Mouse (Mus musculus): Measurements from ENCODE around the gene Sbsn.

Gene Sbsn

GRCm38 (mm10) chr7:30757001-30757400 is 5.7 kb downstream of the Sbsn start:
- in situ Hi-C loops (cut with MboI), result no loop called here

- in situ Hi-C loops (cut with MboI), result no loop called here
Measured at GRCm38 (mm10) chr7:30758853-30759252, 7.6 kb downstream of the Sbsn start.

DNA sequence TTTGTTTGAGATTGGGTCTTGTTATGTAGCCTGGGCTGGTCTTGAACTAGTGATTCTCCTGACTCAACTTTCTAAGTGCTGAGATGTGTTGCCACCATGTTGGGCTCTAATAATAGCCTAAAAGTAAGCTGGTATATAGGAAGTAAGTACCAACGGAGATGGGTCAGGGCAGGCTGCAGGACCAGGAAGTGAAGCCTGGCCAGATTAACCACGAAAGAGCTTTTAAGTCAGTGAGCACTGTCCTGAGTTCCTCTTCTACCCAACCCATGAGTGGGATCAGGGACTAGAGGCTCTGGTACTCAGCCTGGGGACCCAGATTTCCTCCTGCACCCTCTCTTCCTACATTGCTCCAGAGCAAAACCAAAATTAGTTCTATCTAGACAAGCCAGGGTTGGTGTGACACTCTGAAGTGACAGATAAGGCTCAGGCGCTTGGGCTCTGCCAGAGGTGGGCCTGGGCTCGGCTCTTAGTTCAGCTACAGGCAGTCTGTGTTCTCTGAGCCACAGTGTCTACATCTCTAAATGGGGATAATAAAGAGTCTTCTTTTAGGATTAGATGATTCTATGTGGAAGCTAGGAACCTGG is 10.6 kb downstream of the Sbsn start:
- in situ Hi-C loops (cut with MboI), result no loop called here

DNA sequence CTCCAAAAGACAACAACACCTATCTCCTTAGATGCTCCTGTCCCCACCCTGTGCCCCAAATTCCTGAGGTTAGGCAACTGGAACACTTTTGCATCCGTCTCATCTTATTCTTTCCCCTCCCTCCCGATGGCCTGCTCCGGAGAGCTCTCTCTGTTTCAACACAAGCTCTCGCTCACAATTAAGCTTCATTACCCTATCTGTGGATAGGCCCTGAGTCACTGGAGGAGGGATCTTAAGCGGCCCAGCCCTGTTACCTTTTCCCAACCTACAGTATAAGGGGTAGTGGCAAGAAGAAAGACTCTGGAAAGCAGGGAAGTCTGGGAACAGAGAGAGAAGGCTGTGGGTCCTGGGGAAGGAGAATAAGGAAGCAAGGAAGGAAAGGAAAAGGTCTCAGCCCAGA is 12.2 kb downstream of the Sbsn start, which contains the start of gene Dmkn:
Gene Dmkn, plus strand, starts transcription at position 301 of the 400 bp plus-strand sequence.
- in situ Hi-C loops (cut with MboI), result no loop called here

DNA sequence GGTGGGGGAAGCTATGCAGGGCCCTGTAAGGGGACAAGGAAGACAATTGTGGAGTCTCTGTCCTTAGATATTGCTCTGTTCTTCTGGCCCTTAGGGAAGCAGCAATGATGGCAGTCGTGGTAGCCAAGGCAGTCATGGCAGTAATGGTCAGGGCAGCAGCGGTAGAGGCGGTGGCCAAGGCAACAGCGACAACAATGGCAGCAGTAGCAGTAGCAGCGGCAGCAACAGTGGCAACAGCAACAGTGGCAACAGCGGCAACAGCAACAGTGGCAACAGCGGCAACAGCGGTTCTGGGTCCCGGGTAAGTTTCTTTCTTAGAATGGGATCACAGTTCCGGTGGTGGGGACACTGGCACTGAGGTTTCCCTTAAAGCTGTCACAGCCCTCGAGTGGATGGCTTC is 13.9 kb downstream of the Sbsn start:
- in situ Hi-C loops (cut with MboI), result no loop called here

GRCm38 (mm10) chr7:30766408-30766807 is 15.1 kb downstream of the Sbsn start:
- in situ Hi-C loops (cut with MboI), result no loop called here

DNA sequence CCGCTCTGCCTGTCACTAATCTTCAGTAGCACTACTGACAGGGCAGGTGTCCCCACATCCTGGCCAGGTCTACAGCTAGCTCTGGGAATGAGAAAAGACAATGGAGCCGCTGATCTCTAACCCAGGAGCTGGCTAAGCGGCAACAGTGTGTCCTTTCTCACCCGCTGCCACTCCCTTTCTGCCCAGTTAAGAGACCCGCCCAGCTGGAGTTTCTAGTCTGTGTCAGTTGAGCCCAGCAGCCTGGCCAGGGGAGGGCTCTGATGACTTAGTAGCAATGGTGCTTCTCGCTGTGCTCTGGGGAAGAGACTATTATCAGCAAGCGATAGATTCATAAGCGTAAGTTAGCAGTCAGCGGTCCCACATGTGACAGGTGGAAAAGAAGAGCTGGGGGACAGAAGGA is 18.0 kb downstream of the Sbsn start:
- in situ Hi-C loops (cut with MboI), result no loop called here

- in situ Hi-C loops (cut with MboI), result no loop called here
Measured at GRCm38 (mm10) chr7:30776104-30776503, 24.8 kb downstream of the Sbsn start.

GRCm38 (mm10) chr7:30777081-30777579 is 25.9 kb downstream of the Sbsn start:
- in situ Hi-C loops (cut with MboI), result no loop called here

DNA sequence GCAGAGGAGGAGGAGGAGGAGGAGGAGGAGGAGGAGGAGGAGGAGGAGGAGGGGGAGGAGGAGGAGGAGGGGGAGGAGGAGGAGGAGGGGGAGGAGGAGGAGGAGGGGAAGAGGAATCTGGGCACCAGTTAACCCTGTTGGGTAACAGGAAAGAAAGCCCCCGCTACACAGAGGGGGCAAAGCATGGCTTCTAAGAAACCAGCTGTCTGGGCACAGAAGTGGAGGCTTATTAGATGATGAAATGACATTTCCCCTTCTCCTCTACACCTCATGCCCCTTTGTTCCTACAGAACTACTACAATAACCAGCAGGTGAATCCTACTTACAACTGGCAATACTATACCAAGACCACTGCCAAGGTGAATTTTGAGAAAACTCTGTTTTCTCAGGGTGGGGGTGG is 26.6 kb downstream of the Sbsn start:
- in situ Hi-C loops (cut with MboI), result no loop called here

- in situ Hi-C loops (cut with MboI), result no loop called here
Measured at GRCm38 (mm10) chr7:30781792-30782191, 30.5 kb downstream of the Sbsn start.

- in situ Hi-C loops (cut with MboI), result no loop called here
Measured at GRCm38 (mm10) chr7:30782658-30783057, 31.4 kb downstream of the Sbsn start.

DNA sequence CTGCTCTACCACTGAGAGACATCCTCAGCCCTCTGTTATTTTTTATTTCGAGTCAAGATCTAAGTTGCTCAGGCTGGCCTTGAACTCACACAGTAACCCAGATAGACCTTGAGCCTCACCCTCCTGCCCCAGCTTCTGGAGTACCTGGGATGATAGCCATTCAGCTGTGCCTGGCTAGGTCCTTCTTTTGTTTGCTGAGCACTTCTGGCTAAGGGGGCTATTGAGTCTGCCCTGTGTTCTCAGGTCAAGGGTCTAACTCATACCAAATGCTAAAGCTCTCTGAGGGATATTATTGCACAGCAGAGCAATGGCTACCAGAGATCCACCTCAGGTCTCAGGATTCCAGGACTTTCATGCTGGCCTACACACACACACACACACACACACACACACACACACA is 33.9 kb downstream of the Sbsn start:
- in situ Hi-C loops (cut with MboI), result no loop called here

DNA sequence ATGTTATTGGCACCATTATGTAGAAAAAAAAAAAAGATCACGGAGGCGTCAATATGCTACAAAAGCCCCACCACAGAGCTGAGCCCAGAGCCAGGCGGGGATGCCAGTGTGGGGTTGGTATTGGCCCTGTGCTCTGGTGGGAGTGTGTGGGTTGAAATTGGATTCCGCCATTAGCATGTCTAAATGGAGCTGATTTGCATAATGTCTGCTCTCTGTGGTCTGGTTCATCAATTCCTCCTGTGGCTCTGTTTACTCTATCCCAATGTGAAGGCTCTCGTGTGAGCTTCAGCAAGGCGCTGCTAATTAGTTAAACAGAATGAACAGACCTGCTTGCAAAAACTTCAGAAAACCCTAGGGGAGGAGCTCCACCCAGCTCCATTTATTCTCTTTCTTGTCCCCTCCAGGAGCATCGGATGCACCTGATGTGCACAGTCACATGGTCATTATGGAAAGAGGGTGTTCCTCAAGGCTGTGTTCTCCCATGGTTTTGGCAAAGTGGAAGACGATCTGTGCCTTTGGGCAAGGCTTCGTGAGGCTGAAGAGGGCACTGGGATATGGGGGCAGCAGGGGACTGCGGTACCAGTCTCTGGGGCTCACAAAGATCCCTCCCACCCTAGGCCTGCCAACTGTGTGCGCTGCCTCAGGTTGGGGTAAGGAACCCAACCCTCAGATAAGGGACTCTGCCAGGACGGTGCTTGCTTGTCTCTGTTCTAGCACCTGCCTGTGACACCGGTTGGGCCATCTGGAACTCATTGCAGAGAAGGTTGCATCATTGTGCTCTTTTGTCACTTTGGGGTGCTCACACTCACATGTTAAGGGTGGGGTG is 34.7 kb downstream of the Sbsn start:
- in situ Hi-C loops (cut with MboI), result no loop called here

DNA sequence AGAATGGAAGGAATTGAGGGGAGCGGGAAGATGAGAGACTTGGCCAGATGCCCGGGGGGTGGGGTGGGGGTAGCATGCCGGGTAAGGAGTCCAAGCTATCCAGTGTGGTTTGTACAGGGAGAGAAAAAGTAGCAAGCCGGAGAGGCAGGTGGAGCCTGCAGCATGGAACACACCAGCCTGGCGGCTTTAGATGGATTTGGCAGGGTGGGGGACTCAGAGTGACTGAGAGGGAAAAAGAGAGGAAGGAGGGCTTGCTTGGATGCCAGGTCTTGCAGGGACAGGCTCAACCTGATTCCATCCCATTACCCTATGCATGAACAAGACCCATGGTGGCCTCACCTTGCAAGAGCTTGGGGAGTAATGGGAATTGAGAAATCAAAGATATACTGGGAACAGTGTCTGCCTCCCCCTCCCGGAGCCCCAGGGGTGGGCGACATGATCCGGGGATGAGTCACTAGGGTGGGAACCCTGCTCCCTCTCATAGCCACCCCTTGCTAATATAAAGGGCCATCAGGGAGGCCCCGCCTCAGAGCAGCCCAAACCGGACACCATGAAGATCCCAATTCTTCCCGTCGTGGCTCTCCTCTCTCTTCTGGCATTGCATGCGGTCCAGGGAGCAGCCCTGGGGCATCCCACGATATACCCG is 36.2 kb downstream of the Sbsn start, which contains the start of gene Krtdap:
Gene Krtdap, plus strand, starts transcription at position 520 of the 646 bp plus-strand sequence.
- in situ Hi-C loops (cut with MboI), result no loop called here

DNA sequence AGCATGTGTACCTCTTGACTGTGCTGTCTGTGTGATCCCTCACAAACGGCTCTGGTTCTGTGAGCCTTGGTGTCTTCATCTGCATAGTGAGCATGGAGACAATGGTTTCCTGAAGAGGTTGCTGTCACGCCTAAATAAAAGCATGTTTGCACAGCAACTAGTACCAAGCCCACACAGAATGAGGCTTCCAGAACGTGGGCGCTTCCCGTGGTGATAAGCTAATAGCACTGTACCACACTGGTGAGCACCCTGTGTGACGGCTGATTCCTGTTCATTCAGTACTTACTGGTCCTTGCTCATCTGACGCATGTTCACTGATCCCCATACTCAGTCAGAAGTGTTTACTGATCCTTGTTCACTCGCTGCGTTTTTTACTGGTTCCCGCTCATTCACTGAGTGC is 38.9 kb downstream of the Sbsn start:
- in situ Hi-C loops (cut with MboI), result no loop called here

DNA sequence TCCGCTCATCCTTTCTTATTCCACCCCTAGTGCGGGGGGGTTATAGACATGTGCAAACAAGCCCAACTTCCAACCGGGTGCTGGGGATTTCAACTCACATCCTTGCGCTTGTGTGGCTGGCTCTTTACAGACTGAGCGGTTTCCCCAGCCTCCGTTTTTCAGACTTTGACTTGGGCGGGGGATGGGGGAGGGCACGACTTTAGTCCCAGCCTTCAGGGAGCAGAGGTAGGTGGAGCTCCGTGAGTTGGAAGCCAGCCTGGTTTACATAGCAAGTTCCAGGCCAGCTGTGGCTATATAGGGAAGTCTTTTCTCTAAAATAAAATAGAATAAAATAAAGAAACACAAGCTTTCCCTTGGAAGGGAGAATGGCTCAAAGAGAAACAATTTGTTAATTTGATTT is 40.6 kb downstream of the Sbsn start:
- in situ Hi-C loops (cut with MboI), result no loop called here

GRCm38 (mm10) chr7:30794921-30795320 is 43.6 kb downstream of the Sbsn start:
- in situ Hi-C loops (cut with MboI), result no loop called here

- in situ Hi-C loops (cut with MboI), result no loop called here
Measured at GRCm38 (mm10) chr7:30796790-30797189, 45.5 kb downstream of the Sbsn start.

GRCm38 (mm10) chr7:30800653-30801052 is 49.4 kb downstream of the Sbsn start:
- in situ Hi-C loops (cut with MboI), result no loop called here

- in situ Hi-C loops (cut with MboI), result no loop called here
Measured at GRCm38 (mm10) chr7:30803256-30803655, 52.0 kb downstream of the Sbsn start.

GRCm38 (mm10) chr7:30804026-30804715 is 52.9 kb downstream of the Sbsn start:
- in situ Hi-C loops (cut with MboI), result no loop called here
